Mouse (Mus musculus): ENCODE data around the gene 3110001I22Rik. TPM values are rescaled to one million over a fixed set of nuclear protein-coding genes. Genes with fewer than 3 reads are reported as not detected.

The 3110001I22Rik gene
- polyA plus RNA-seq, 1 experiment from 2014 or later: 8.5 TPM

- no peaks in the 10 kb centered on the region for H3K27me3 ChIP-seq (replicated peaks; ENCODE audit: control insufficient read depth, insufficient read depth, low read length)
- no peak overlapping the region for H3K9ac ChIP-seq (ENCODE audit: low read length)
- H3K36me3 ChIP-seq (ENCODE audit: control insufficient read depth, insufficient read depth, low read length): peaks cover 85% of the 10 kb centered on the region
- ATAC-seq (no peak), DNase-seq (ENCODE audit: low spot score) (no peak)
- no peaks in the 10 kb centered on the region for H3K9me3 ChIP-seq (replicated peaks; ENCODE audit: control insufficient read depth, low read length)
- no peak overlapping the region for H3K4me2 ChIP-seq (ENCODE audit: low read length)
- H3K4me3 ChIP-seq (ENCODE audit: low read depth, low read length): no peak overlapping the region
- WGBS: 90% methylated on average over 7 of the region's 7 CpGs
- no peaks in the 10 kb centered on the region for H3K4me1 ChIP-seq (ENCODE audit: control insufficient read depth, insufficient read depth, low read length)
- H3K27ac ChIP-seq (ENCODE audit: low read depth, low read length): no peak overlapping the region
These were observed 27.3 kb downstream of the 3110001I22Rik start for GRCm38 (mm10) chr16:13698998-13699397.

GRCm38 (mm10) chr16:13702184-13702583, 30.5 kb downstream of the 3110001I22Rik start:
- ATAC-seq: no peak
- Histone ChIP-seq H3K36me3 (ENCODE audit: control insufficient read depth, insufficient read depth, low read length) (peaks cover 70% of the 10 kb centered on the region), H3K4me2 (ENCODE audit: low read length) (no peak overlapping the region), H3K9me3 (replicated peaks; ENCODE audit: control insufficient read depth, low read length) (no peaks in the 10 kb centered on the region), H3K27ac (ENCODE audit: low read depth, low read length) (no peak overlapping the region), H3K27me3 (replicated peaks; ENCODE audit: control insufficient read depth, insufficient read depth, low read length) (no peaks in the 10 kb centered on the region), H3K4me3 (ENCODE audit: low read depth, low read length) (no peak overlapping the region), H3K4me1 (ENCODE audit: control insufficient read depth, insufficient read depth, low read length) (no peaks in the 10 kb centered on the region), H3K9ac (ENCODE audit: low read length) (no peak overlapping the region)
- 98% methylated on average over 7 of the region's 7 CpGs for WGBS
- DNase-seq (ENCODE audit: low spot score): no peak

- Histone ChIP-seq H3K36me3 (ENCODE audit: control insufficient read depth, insufficient read depth, low read length) (peaks cover 45% of the 10 kb centered on the region), H3K9ac (ENCODE audit: low read length) (no peak overlapping the region), H3K4me1 (ENCODE audit: control insufficient read depth, insufficient read depth, low read length) (no peaks in the 10 kb centered on the region), H3K27me3 (replicated peaks; ENCODE audit: control insufficient read depth, insufficient read depth, low read length) (no peaks in the 10 kb centered on the region), H3K9me3 (replicated peaks; ENCODE audit: control insufficient read depth, low read length) (no peaks in the 10 kb centered on the region), H3K27ac (ENCODE audit: low read depth, low read length) (no peak overlapping the region), H3K4me3 (ENCODE audit: low read depth, low read length) (no peak overlapping the region), H3K4me2 (ENCODE audit: low read length) (no peak overlapping the region)
- whole genome bisulfite sequencing: 94% methylated on average over 10 of the region's 10 CpGs
- ATAC-seq (no peak), DNase-seq (ENCODE audit: low spot score) (no peak)
These were observed 32.9 kb downstream of the 3110001I22Rik start for GRCm38 (mm10) chr16:13704676-13705075.

- Histone ChIP-seq H3K4me3 (ENCODE audit: low read depth, low read length) (no peak overlapping the region), H3K9ac (ENCODE audit: low read length) (no peak overlapping the region), H3K27ac (ENCODE audit: low read depth, low read length) (no peak overlapping the region), H3K36me3 (ENCODE audit: control insufficient read depth, insufficient read depth, low read length) (no peaks in the 10 kb centered on the region), H3K4me1 (ENCODE audit: control insufficient read depth, insufficient read depth, low read length) (no peaks in the 10 kb centered on the region), H3K9me3 (replicated peaks; ENCODE audit: control insufficient read depth, low read length) (no peaks in the 10 kb centered on the region), H3K27me3 (replicated peaks; ENCODE audit: control insufficient read depth, insufficient read depth, low read length) (no peaks in the 10 kb centered on the region), H3K4me2 (ENCODE audit: low read length) (no peak overlapping the region)
- no peak for ATAC-seq
- DNase-seq (ENCODE audit: low spot score): no peak
- WGBS: 90% methylated on average over 3 of the region's 3 CpGs
These were observed 43.2 kb downstream of the 3110001I22Rik start for GRCm38 (mm10) chr16:13714910-13715309.

- Histone ChIP-seq H3K27ac (ENCODE audit: low read depth, low read length) (no peak overlapping the region), H3K4me3 (ENCODE audit: low read depth, low read length) (no peak overlapping the region), H3K9ac (ENCODE audit: low read length) (no peak overlapping the region), H3K4me1 (ENCODE audit: control insufficient read depth, insufficient read depth, low read length) (no peaks in the 10 kb centered on the region), H3K9me3 (replicated peaks; ENCODE audit: control insufficient read depth, low read length) (no peaks in the 10 kb centered on the region), H3K36me3 (ENCODE audit: control insufficient read depth, insufficient read depth, low read length) (no peaks in the 10 kb centered on the region), H3K27me3 (replicated peaks; ENCODE audit: control insufficient read depth, insufficient read depth, low read length) (no peaks in the 10 kb centered on the region), H3K4me2 (ENCODE audit: low read length) (no peak overlapping the region)
- no peak for DNase-seq (ENCODE audit: low spot score)
- 83% methylated on average over 2 of the region's 2 CpGs for WGBS
- no peak for ATAC-seq
These were observed 45.3 kb downstream of the 3110001I22Rik start for GRCm38 (mm10) chr16:13716821-13717553.

GRCm38 (mm10) chr16:13722937-13723336, 51.2 kb downstream of the 3110001I22Rik start:
- Histone ChIP-seq H3K4me1 (ENCODE audit: control insufficient read depth, insufficient read depth, low read length) (no peaks in the 10 kb centered on the region), H3K27ac (ENCODE audit: low read depth, low read length) (no peak overlapping the region), H3K36me3 (ENCODE audit: control insufficient read depth, insufficient read depth, low read length) (no peaks in the 10 kb centered on the region), H3K9ac (ENCODE audit: low read length) (no peak overlapping the region), H3K27me3 (replicated peaks; ENCODE audit: control insufficient read depth, insufficient read depth, low read length) (no peaks in the 10 kb centered on the region), H3K9me3 (replicated peaks; ENCODE audit: control insufficient read depth, low read length) (no peaks in the 10 kb centered on the region), H3K4me3 (ENCODE audit: low read depth, low read length) (no peak overlapping the region), H3K4me2 (ENCODE audit: low read length) (no peak overlapping the region)
- 28% methylated on average over 10 of the region's 10 CpGs for WGBS
- no peak for DNase-seq (ENCODE audit: low spot score)
- no peak for ATAC-seq

- no peaks in the 10 kb centered on the region for H3K27me3 ChIP-seq (replicated peaks; ENCODE audit: control insufficient read depth, insufficient read depth, low read length)
- WGBS: 89% methylated on average over 5 of the region's 5 CpGs
- no peak overlapping the region for H3K27ac ChIP-seq (ENCODE audit: low read depth, low read length)
- H3K9ac ChIP-seq (ENCODE audit: low read length): no peak overlapping the region
- no peak for ATAC-seq
- no peak overlapping the region for H3K4me3 ChIP-seq (ENCODE audit: low read depth, low read length)
- H3K4me2 ChIP-seq (ENCODE audit: low read length): no peak overlapping the region
- no peaks in the 10 kb centered on the region for H3K36me3 ChIP-seq (ENCODE audit: control insufficient read depth, insufficient read depth, low read length)
- H3K9me3 ChIP-seq (replicated peaks; ENCODE audit: control insufficient read depth, low read length): no peaks in the 10 kb centered on the region
- no peaks in the 10 kb centered on the region for H3K4me1 ChIP-seq (ENCODE audit: control insufficient read depth, insufficient read depth, low read length)
- no peak for DNase-seq (ENCODE audit: low spot score)
These were observed 56.1 kb downstream of the 3110001I22Rik start for GRCm38 (mm10) chr16:13727811-13728335.

Other genes with a start within 250 kb of the 3110001I22Rik start
- 33.0 and 34.4 TPM in 2 replicates for gene Parn, start 3.8 kb upstream of the 3110001I22Rik start, polyA plus RNA-seq (2014; fragmentation: Nextera tagmentation; extraction: Ambion mirVana)
- gene Bfar, start 71 bp upstream of the 3110001I22Rik start, polyA plus RNA-seq (2014; fragmentation: Nextera tagmentation; extraction: Ambion mirVana): 43.2 and 47.5 TPM in 2 replicates
- gene Pla2g10, start 59.1 kb downstream of the 3110001I22Rik start, polyA plus RNA-seq (2014; fragmentation: Nextera tagmentation; extraction: Ambion mirVana): 0.16 TPM in 1 of 2 replicates, not detected in the other
- 70.7 and 76.2 TPM in 2 replicates for gene Rrn3, start 108.8 kb downstream of the 3110001I22Rik start, polyA plus RNA-seq (2014; fragmentation: Nextera tagmentation; extraction: Ambion mirVana)
- gene Ntan1, start 146.9 kb downstream of the 3110001I22Rik start, polyA plus RNA-seq (2014; fragmentation: Nextera tagmentation; extraction: Ambion mirVana): 218 and 239 TPM in 2 replicates
- gene Pdxdc1, start 231.2 kb downstream of the 3110001I22Rik start, polyA plus RNA-seq (2014; fragmentation: Nextera tagmentation; extraction: Ambion mirVana): 62.2 and 66.4 TPM in 2 replicates
- 11.8 and 12.1 TPM in 2 replicates for gene Mpv17l, start 231.2 kb downstream of the 3110001I22Rik start, polyA plus RNA-seq (2014; fragmentation: Nextera tagmentation; extraction: Ambion mirVana)